Mouse (Mus musculus) heart, embryonic 12.5 days (tissue): ENCODE data around the gene Cdh26. TPM values are rescaled to one million over a fixed set of nuclear protein-coding genes. Genes with fewer than 3 reads are reported as not detected.

Source experiments
- ATAC-seq: fragments of 200-750 bp; cut with Nextera tagmentation; 2 replicates; pipeline ENCODE4 v1.8.0; 2017; ENCODE audit warnings: moderate TSS enrichment, moderate library complexity; ENCODE audit not compliant: insufficient number of reproducible peaks, low FRiP score
- H3K27ac ChIP-seq: fragments of 300-500 bp; sonication (generic); 2 replicates; pipeline ENCODE4 v1.5.1; 2016; ENCODE audit warnings: mild to moderate bottlenecking, moderate library complexity; ENCODE audit not compliant: poor library complexity, severe bottlenecking
- H3K27me3 ChIP-seq: fragments of 300-500 bp; sonication (generic); replicated peaks from 2 replicates; pipeline ENCODE4 v1.6.1; 2016; ENCODE audit warnings: mild to moderate bottlenecking, moderate library complexity
- H3K36me3 ChIP-seq: fragments of 300-500 bp; sonication (generic); 2 replicates; pipeline ENCODE4 v1.6.1; 2016; ENCODE audit warnings: mild to moderate bottlenecking, moderate library complexity
- H3K4me1 ChIP-seq: fragments of 300-500 bp; sonication (generic); replicated peaks from 2 replicates; pipeline ENCODE4 v1.6.1; 2016; ENCODE audit warnings: mild to moderate bottlenecking
- H3K4me2 ChIP-seq: fragments of 300-500 bp; sonication (generic); 2 replicates; pipeline ENCODE4 v1.6.1; 2016; ENCODE audit warnings: mild to moderate bottlenecking, moderate library complexity
- H3K4me3 ChIP-seq: fragments of 300-500 bp; sonication (generic); 2 replicates; pipeline ENCODE4 v1.5.1; 2016; ENCODE audit warnings: mild to moderate bottlenecking
- H3K9ac ChIP-seq: fragments of 300-500 bp; sonication (generic); 2 replicates; pipeline ENCODE4 v1.6.1; 2016; ENCODE audit warnings: mild to moderate bottlenecking, moderate library complexity
- H3K9me3 ChIP-seq: fragments of 300-500 bp; sonication (generic); replicated peaks from 2 replicates; pipeline ENCODE4 v1.6.1; 2016; ENCODE audit warnings: mild to moderate bottlenecking, moderate library complexity
- WGBS: fragments of 180-500 bp; shearing (Covaris S2); methylation state at CpG from one replicate; pipeline ENCODE4 v1.1.7; 2016; 5-methylcytosine and 5-hydroxymethylcytosine counted together
- polyA plus RNA-seq: library from polyadenylated mRNA; unstranded; fragments of >200 nt; fragmentation: Nextera tagmentation; extraction: Ambion mirVana; gene quantifications from 2 replicates; pipeline ENCODE4 v1.2.1, GENCODE M21; 2016

Gene Cdh26
- polyA plus RNA-seq, 1 experiment from 2014 or later: 0.18 TPM

GRCm38 (mm10) chr2:178416970-178417369 is 13.4 kb upstream of the Cdh26 start:
- Histone ChIP-seq H3K4me3 (no peak overlapping the region), H3K4me2 (peak overlapping the region; percentile 48), H3K9me3 (no peaks in the 10 kb centered on the region; the same call in 1 of the 2 replicates), H3K27me3 (peaks cover 6% of the 10 kb centered on the region; the same call in 1 of the 2 replicates), H3K36me3 (peaks cover 20% of the 10 kb centered on the region), H3K27ac (no peak overlapping the region), H3K9ac (no peak overlapping the region), H3K4me1 (peaks cover 57% of the 10 kb centered on the region)
- ATAC-seq: no peak
- WGBS: 43% methylated on average over 4 of the region's 4 CpGs

DNA sequence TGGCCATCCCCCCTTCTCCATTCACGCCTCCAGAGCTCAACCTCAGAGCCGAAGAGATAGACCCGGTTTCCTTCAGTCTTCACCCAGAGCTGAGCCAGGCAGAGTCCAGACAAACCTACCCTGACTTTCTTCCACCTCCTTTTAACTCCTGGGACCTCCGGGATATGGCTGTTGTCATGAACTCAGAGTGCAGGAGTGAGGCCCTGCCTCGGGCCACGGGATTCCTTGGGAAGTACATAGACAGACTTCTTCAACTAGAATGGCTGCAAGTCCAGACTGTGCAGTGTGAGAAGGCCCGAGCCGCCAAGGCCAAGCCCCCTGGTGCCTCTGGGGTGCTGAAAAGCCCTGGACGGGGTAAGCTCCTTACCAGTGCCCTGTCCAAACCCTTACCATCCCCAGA is 9.8 kb upstream of the Cdh26 start:
- no peak for ATAC-seq
- peaks cover 23% of the 10 kb centered on the region for H3K36me3 ChIP-seq
- H3K9me3 ChIP-seq: no peaks in the 10 kb centered on the region; the same call in none of the 2 replicates
- WGBS: 55% methylated on average over 9 of the region's 9 CpGs
- H3K4me1 ChIP-seq: peaks cover 51% of the 10 kb centered on the region
- 0 out of 2 replicates have a peak overlapping the region, but pooled peaks have one; percentile 24 for H3K9ac ChIP-seq
- H3K4me3 ChIP-seq: no peak overlapping the region
- H3K27ac ChIP-seq: no peak overlapping the region
- no peak overlapping the region for H3K4me2 ChIP-seq
- no peaks in the 10 kb centered on the region for H3K27me3 ChIP-seq

DNA sequence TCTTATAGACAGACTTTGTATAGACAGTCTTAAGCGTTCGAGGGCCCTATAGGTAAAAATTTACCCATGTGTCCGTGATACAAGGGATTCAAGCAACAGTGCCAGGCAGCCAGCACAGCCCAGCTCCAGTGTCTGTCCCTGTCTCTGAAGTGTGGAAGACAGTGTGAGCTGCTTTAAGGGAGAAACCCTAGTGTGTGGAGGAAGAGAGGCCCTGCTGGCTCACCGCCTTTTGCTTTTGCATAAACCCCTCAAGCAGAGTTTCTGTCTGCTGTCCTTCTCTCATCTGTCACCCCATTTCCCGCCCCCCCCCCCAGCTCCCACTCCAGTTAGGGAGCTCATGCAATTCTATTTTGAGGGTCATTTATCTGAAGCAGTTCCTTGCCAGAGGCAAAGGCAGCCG is 8.7 kb upstream of the Cdh26 start:
- Histone ChIP-seq H3K27ac (peak overlapping the region; percentile 78), H3K4me3 (no peak overlapping the region), H3K4me1 (peaks cover 41% of the 10 kb centered on the region), H3K9ac (0 out of 2 replicates have a peak overlapping the region, but pooled peaks have one; percentile 5), H3K27me3 (no peaks in the 10 kb centered on the region), H3K36me3 (peaks cover 23% of the 10 kb centered on the region), H3K4me2 (peak overlapping the region; percentile 47), H3K9me3 (no peaks in the 10 kb centered on the region; the same call in none of the 2 replicates)
- no peak for ATAC-seq
- 22% methylated on average over 6 of the region's 6 CpGs for WGBS

DNA sequence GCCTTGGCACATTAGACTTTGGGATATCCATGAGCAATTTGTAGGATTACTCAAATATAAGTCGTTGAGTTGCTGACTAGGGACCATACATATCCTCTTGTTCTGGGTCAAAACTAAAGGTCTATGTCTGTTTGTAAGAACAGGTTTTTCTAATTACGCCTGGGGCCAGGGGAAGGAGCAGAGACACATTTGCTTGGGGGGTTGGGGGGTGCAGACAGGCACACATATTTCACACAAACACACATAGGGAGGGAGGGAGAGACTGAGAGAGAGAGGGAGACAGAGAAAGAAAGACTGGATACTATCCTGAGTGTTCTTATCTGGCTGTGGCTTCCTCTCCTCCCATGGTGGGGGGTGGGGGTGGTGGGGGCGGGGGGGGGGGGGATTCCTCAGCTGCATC is 8.1 kb upstream of the Cdh26 start:
- Histone ChIP-seq H3K27ac (peak overlapping the region; percentile 78), H3K27me3 (no peaks in the 10 kb centered on the region), H3K4me1 (peaks cover 35% of the 10 kb centered on the region), H3K4me2 (peak overlapping the region; percentile 47), H3K9me3 (no peaks in the 10 kb centered on the region; the same call in none of the 2 replicates), H3K36me3 (peaks cover 23% of the 10 kb centered on the region), H3K4me3 (no peak overlapping the region), H3K9ac (peak overlapping the region; percentile 7; the same call in 1 of the 2 replicates)
- ATAC-seq: peak; percentile 20; the same call in 1 of the 2 replicates
- WGBS: 8% methylated on average over 3 of the region's 3 CpGs

DNA sequence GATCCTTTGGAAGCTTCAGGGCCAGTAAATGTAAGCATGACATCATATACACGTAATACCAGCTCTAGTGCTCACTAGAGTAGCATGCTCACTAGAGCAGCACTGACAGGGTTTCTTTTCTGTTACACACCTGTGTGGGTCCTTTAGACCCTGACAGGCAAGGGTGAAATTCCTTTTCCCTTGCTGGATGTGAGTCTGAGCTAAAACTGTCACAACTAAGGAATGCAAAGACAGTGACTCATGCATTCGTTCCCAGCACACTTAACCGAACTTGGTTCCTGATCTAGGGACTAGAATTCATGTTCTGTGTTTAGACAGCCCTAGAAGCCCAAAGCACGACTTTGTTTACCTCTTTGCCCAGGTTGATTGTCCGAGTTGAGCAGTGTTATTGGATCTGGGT is 7.1 kb upstream of the Cdh26 start:
- H3K4me1 ChIP-seq: peaks cover 33% of the 10 kb centered on the region
- H3K9ac ChIP-seq: no peak overlapping the region
- 0 out of 2 replicates have a peak overlapping the region, but pooled peaks have one; percentile 78 for H3K27ac ChIP-seq
- H3K36me3 ChIP-seq: peaks cover 17% of the 10 kb centered on the region
- 50% methylated on average over 5 of the region's 5 CpGs for WGBS
- no peak overlapping the region for H3K4me3 ChIP-seq
- no peak overlapping the region for H3K4me2 ChIP-seq
- no peaks in the 10 kb centered on the region for H3K27me3 ChIP-seq
- no peak for ATAC-seq
- H3K9me3 ChIP-seq: no peaks in the 10 kb centered on the region; the same call in 1 of the 2 replicates

DNA sequence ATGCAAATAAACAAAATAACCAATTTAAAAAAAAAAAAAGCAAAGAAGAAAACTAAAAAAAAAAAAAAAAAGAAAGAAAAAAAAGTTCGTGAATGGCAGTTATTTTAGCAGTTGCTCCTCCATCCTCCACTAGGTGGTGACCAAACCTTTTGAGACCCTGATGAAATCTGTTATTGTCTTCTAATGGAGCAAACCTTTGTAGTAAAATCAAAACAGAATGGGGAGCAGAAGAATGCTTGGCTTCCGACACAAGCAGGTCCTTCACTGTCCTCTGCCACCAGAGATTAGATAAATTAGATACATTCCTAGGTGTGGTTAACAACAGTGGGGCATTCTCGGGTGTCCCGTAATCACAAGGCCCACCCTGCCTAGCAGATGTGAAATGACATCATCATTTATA is 4.1 kb upstream of the Cdh26 start:
- Histone ChIP-seq H3K4me1 (peaks cover 24% of the 10 kb centered on the region), H3K4me3 (no peak overlapping the region), H3K36me3 (peaks cover 4% of the 10 kb centered on the region; the same call in 1 of the 2 replicates), H3K9ac (no peak overlapping the region), H3K4me2 (no peak overlapping the region), H3K9me3 (no peaks in the 10 kb centered on the region; the same call in 1 of the 2 replicates), H3K27ac (no peak overlapping the region), H3K27me3 (no peaks in the 10 kb centered on the region)
- ATAC-seq: no peak
- 25% methylated on average over 4 of the region's 4 CpGs for WGBS

DNA sequence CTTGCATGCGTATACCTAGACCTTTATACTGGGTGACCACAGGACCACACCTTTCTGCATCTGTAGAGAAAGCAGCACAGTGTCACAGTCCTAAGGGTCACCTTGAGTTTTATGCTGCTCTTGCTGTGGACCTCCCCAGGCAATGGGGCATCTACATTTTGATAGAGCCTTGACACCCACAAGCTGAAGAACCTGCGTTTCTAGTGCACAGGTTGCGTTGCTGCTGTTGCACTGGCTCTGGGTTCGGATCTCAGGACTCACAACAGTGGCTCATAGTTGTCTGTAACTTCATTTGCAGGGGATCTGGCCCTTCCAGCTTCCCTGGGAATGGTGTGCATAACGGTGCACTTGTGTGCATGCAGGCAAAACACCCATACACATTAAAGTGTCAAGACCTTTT is 3.1 kb upstream of the Cdh26 start:
- Histone ChIP-seq H3K9ac (no peak overlapping the region), H3K36me3 (peaks cover 4% of the 10 kb centered on the region; the same call in 1 of the 2 replicates), H3K4me1 (peaks cover 18% of the 10 kb centered on the region), H3K27ac (no peak overlapping the region), H3K4me3 (no peak overlapping the region), H3K27me3 (no peaks in the 10 kb centered on the region), H3K4me2 (no peak overlapping the region), H3K9me3 (no peaks in the 10 kb centered on the region; the same call in 1 of the 2 replicates)
- ATAC-seq: no peak
- WGBS: 77% methylated on average over 5 of the region's 5 CpGs

- Histone ChIP-seq H3K27ac (no peak overlapping the region), H3K9ac (no peak overlapping the region), H3K4me1 (peaks cover 8% of the 10 kb centered on the region), H3K4me3 (no peak overlapping the region), H3K27me3 (no peaks in the 10 kb centered on the region), H3K9me3 (no peaks in the 10 kb centered on the region; the same call in 1 of the 2 replicates), H3K4me2 (no peak overlapping the region), H3K36me3 (peaks cover 4% of the 10 kb centered on the region; the same call in 1 of the 2 replicates)
- ATAC-seq: no peak
- WGBS: 67% methylated on average over 9 of the region's 9 CpGs
These were observed 2.1 kb upstream of the Cdh26 start for GRCm38 (mm10) chr2:178428183-178428582.

DNA sequence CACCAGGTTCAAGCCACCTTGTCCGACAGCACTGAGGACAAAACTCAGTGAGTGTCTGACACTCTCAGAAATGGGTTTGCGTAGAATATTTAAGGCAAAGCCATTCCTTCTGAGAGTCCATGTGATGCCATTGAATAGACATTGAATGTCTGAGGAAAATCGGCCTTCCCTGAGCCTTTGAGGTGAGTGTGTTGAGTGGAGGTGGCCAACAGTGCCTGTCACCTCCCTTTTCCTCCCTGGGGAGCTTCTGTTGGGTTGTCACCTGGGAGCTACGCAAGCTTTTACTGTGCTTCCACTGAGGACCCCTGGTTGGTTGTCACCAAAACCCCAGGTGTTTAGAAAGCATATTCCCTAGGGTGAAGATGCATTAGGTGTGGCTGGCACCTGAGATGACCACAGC is 1.7 kb upstream of the Cdh26 start:
- H3K4me2 ChIP-seq: no peak overlapping the region
- H3K4me1 ChIP-seq: 0 out of 2 replicates have a peak, but pooled peaks cover 4% of the 10 kb centered on the region
- ATAC-seq: no peak
- H3K36me3 ChIP-seq: peaks cover 4% of the 10 kb centered on the region; the same call in 1 of the 2 replicates
- no peak overlapping the region for H3K27ac ChIP-seq
- H3K4me3 ChIP-seq: no peak overlapping the region
- H3K9ac ChIP-seq: no peak overlapping the region
- 80% methylated on average over 4 of the region's 4 CpGs for WGBS
- H3K9me3 ChIP-seq: no peaks in the 10 kb centered on the region
- H3K27me3 ChIP-seq: no peaks in the 10 kb centered on the region

GRCm38 (mm10) chr2:178429426-178429825 is 905 bp upstream of the Cdh26 start:
- 76% methylated on average over 6 of the region's 6 CpGs for WGBS
- Histone ChIP-seq H3K9ac (no peak overlapping the region), H3K36me3 (peaks cover 4% of the 10 kb centered on the region; the same call in 1 of the 2 replicates), H3K9me3 (no peaks in the 10 kb centered on the region), H3K4me1 (0 out of 2 replicates have a peak, but pooled peaks cover 4% of the 10 kb centered on the region), H3K27ac (no peak overlapping the region), H3K4me3 (no peak overlapping the region), H3K27me3 (no peaks in the 10 kb centered on the region), H3K4me2 (no peak overlapping the region)
- ATAC-seq: no peak

DNA sequence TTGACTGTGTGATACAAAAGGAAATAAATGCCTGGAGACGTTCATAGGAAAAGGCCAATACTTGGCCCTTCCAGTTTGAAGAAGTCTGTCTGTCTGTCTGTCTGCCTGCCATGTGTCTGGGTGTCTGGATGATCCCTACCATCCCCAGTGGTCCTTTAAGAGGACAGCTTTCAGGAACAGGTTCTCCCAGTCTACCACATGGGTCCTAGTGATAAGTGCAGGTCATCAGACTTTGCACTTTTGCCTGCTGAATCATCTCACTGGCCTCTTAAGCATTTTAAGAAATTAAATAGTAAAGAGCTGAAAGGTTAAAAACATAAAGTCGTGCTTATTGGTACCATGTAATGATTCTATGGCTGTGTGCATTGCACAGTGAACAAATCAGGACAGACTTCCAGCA is 3.2 kb downstream of the Cdh26 start:
- 0 out of 2 replicates have a peak, but pooled peaks cover 4% of the 10 kb centered on the region for H3K4me1 ChIP-seq
- ATAC-seq: no peak
- H3K27me3 ChIP-seq: no peaks in the 10 kb centered on the region
- H3K9ac ChIP-seq: no peak overlapping the region
- H3K36me3 ChIP-seq: no peaks in the 10 kb centered on the region
- no peak overlapping the region for H3K27ac ChIP-seq
- H3K4me3 ChIP-seq: no peak overlapping the region
- WGBS: 65% methylated on average over 2 of the region's 2 CpGs
- no peak overlapping the region for H3K4me2 ChIP-seq
- H3K9me3 ChIP-seq: no peaks in the 10 kb centered on the region

GRCm38 (mm10) chr2:178433903-178434302 is 3.6 kb downstream of the Cdh26 start:
- Histone ChIP-seq H3K27me3 (no peaks in the 10 kb centered on the region), H3K4me1 (0 out of 2 replicates have a peak, but pooled peaks cover 4% of the 10 kb centered on the region), H3K4me2 (no peak overlapping the region), H3K36me3 (no peaks in the 10 kb centered on the region), H3K9ac (no peak overlapping the region), H3K27ac (no peak overlapping the region), H3K4me3 (no peak overlapping the region), H3K9me3 (no peaks in the 10 kb centered on the region)
- ATAC-seq: no peak
- WGBS: 70% methylated on average over 2 of the region's 2 CpGs
